Mouse (Mus musculus): ENCODE results near the gene Ctns.

GRCm38 (mm10) chr11:73225856-73226255, 27.0 kb upstream of the Ctns start:
- TF ChIP-seq ZKSCAN1 (IDR thresholded peaks at IDR 0.05; ENCODE audit: borderline replicate concordance, low read depth, low read length) (no peak), POLR2A (IDR thresholded peaks at IDR 0.05; ENCODE audit: low read depth, low read length) (no peak), CTCF (conservative IDR thresholded peaks at IDR 0.05 in 1 of 2, IDR thresholded peaks at IDR 0.05 in 1 of 2; ENCODE audit: low read depth in 2 of 2, low read length in 2 of 2) (no peak), RAD21 (IDR thresholded peaks at IDR 0.05; ENCODE audit: low read depth, low read length) (no peak), ZMIZ1 (IDR thresholded peaks at IDR 0.05; ENCODE audit: low read depth, low read length) (no peak)

Measured in CH12.LX (cell line).